Mouse (Mus musculus) ES-E14 (cell line): ENCODE results near the gene Dact1.

Experiments
- CHD2 ChIP-seq: IDR thresholded peaks from 2 replicates; pipeline ENCODE4 v1.6.1; 2014; ENCODE audit warnings: mild to moderate bottlenecking, low read depth, low read length, inconsistent platforms
- HCFC1 ChIP-seq: IDR thresholded peaks from 2 replicates; pipeline ENCODE4 v1.6.1; 2012; ENCODE audit warnings: low read length, inconsistent platforms, borderline replicate concordance; ENCODE audit not compliant: insufficient read depth
- ZC3H11A ChIP-seq: IDR thresholded peaks from 2 replicates; pipeline ENCODE4 v1.6.1; 2012; ENCODE audit warnings: low read depth, mild to moderate bottlenecking, inconsistent platforms, low read length, borderline replicate concordance
- ZNF384 ChIP-seq: IDR thresholded peaks from 2 replicates; pipeline ENCODE4 v1.6.1; 2012; ENCODE audit warnings: low read depth, low read length, inconsistent platforms

- no peak for TF ChIP-seq ZC3H11A
- no peak for TF ChIP-seq ZNF384
- TF ChIP-seq CHD2: no peak
- no peak for TF ChIP-seq HCFC1
Observed at GRCm38 (mm10) chr12:71346071-71346470, 36.4 kb downstream of the Dact1 start.
